Comparison of ENCODE assay signal across 8 mouse cellular contexts in the genomic region with DNA sequence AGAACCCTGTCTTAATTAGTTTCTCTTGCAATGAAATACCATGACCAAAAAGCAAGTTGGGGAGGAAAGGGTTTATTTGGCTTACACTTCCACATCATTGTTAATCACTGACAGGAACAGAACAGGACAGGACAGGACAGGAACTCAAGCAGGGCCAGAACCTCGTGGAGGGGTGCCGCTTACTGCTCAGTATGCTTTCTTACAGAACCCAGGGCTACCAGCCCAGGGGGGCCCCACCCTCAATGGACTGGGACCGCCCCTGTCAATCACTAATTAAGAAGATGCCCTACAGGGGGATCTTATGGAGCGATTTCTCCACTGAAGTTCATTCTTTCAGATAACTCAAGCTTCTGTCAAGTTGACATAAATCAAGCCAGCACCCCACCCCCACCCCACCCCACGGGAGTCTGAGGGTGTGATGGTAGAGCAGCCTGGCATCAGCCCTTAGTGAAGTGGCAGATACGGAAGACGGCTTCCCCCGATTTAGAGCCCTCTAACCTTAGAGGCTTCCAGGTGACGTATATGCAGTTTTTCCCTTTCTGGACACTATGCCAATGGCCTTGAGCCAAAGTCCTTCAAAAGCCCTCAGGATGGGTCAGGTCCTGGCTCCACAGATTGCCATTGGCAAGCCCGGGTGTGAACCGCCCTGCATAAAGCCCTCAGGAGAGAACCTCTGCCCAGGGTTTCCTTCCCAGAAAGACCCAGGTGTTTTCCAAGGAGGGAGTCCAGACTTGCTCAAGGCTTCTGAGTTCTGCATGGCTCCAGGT. TPM values are rescaled to one million over a fixed set of nuclear protein-coding genes. Genes with fewer than 3 reads are reported as not detected.
DNase-seq lines count a peak whose midpoint lies in the region; ATAC-seq and TF ChIP-seq lines count a peak whose summit lies in the region.

No protein-coding gene starts in this region.

- WGBS in forebrain, embryonic 13.5 days: 15% methylated on average over 11 of the region's 11 CpGs
- WGBS in lung, embryonic 14.5 days: 7% methylated on average over 11 of the region's 11 CpGs

- peak overlapping the region; percentile 100 for H3K27ac ChIP-seq in forebrain, embryonic 13.5 days
- peak overlapping the region; percentile 99 for H3K27ac ChIP-seq in lung, embryonic 14.5 days (ENCODE audit: low read depth)

- H3K4me2 ChIP-seq in forebrain, embryonic 13.5 days: peak overlapping the region; percentile 98
- H3K4me2 ChIP-seq in lung, embryonic 14.5 days: peak overlapping the region; percentile 87

- peak overlapping the region; percentile 97 for H3K9ac ChIP-seq in forebrain, embryonic 13.5 days
- peak overlapping the region; percentile 98; the same call in 1 of the 2 replicates for H3K9ac ChIP-seq in lung, embryonic 14.5 days

- DNase-seq in adrenal gland, postnatal 25 days: peak; percentile 32
- peak; percentile 65 for DNase-seq in kidney, adult 18-20 months
- DNase-seq in lung, embryonic 14.5 days: peak; percentile 55
- no peak for DNase-seq in thymus, adult 18-20 months
- no peak for DNase-seq in frontal cortex, postnatal 10 days (ENCODE audit: low spot score in 2 of 2)
- DNase-seq in thymus, postnatal 25 days: no peak
- no peak for DNase-seq in spleen, postnatal 14 days (ENCODE audit: low spot score in 2 of 2)

- H3K27me3 ChIP-seq in forebrain, embryonic 13.5 days: no peaks in the 10 kb centered on the region
- no peaks in the 10 kb centered on the region for H3K27me3 ChIP-seq in lung, embryonic 14.5 days (ENCODE audit: insufficient read depth, low read length)

- no peak for TF ChIP-seq CTCF in lung, embryonic 14.5 days (IDR thresholded peaks at IDR 0.05; ENCODE audit: low read depth)

- no peaks in the 10 kb centered on the region for H3K9me3 ChIP-seq in forebrain, embryonic 13.5 days (replicated peaks)
- no peaks in the 10 kb centered on the region for H3K9me3 ChIP-seq in lung, embryonic 14.5 days (ENCODE audit: low read depth, low read length)

- ATAC-seq in forebrain, embryonic 13.5 days: no peak
- no peak; the same call in 1 of the 2 replicates for ATAC-seq in lung, embryonic 14.5 days (ENCODE audit: insufficient read depth)

- H3K4me3 ChIP-seq in forebrain, embryonic 13.5 days: peak overlapping the region; percentile 75
- H3K4me3 ChIP-seq in lung, embryonic 14.5 days (ENCODE audit: low read depth, low read length): peak overlapping the region; percentile 72

- H3K4me1 ChIP-seq in forebrain, embryonic 13.5 days: peaks cover 55% of the 10 kb centered on the region
- H3K4me1 ChIP-seq in lung, embryonic 14.5 days (ENCODE audit: insufficient read depth): peaks cover 28% of the 10 kb centered on the region

- H3K36me3 ChIP-seq in forebrain, embryonic 13.5 days (ENCODE audit: poor library complexity, severe bottlenecking): peaks cover 40% of the 10 kb centered on the region
- H3K36me3 ChIP-seq in lung, embryonic 14.5 days (ENCODE audit: insufficient read depth): peaks cover 13% of the 10 kb centered on the region; the same call in 1 of the 2 replicates

RNA-seq across cellular contexts. Expression of a gene that starts 1.2 kb away (rescaled TPM):
- total RNA-seq in adrenal gland, postnatal 25 days (2021): 122 and 223 TPM in 2 replicates
- 22.4 and 27.7 TPM in 2 replicates for polyA plus RNA-seq in forebrain, embryonic 13.5 days (2015; fragmentation: Nextera tagmentation; extraction: Ambion mirVana)
- polyA plus RNA-seq in lung, embryonic 14.5 days (2014; fragmentation: Nextera tagmentation; extraction: Ambion mirVana): 16.1 and 18.4 TPM in 2 replicates

RNA-seq across cellular contexts. Expression of a gene that starts 11.6 kb away (rescaled TPM):
- total RNA-seq in adrenal gland, postnatal 25 days (2021): 370 and 418 TPM in 2 replicates
- polyA plus RNA-seq in forebrain, embryonic 13.5 days (2015; fragmentation: Nextera tagmentation; extraction: Ambion mirVana): 693 and 750 TPM in 2 replicates
- 599 and 638 TPM in 2 replicates for polyA plus RNA-seq in lung, embryonic 14.5 days (2014; fragmentation: Nextera tagmentation; extraction: Ambion mirVana)

RNA-seq across cellular contexts. Expression of a gene that starts 11.7 kb away (rescaled TPM):
- 15.7 and 21.0 TPM in 2 replicates for total RNA-seq in adrenal gland, postnatal 25 days (2021)
- 17.9 and 18.9 TPM in 2 replicates for polyA plus RNA-seq in forebrain, embryonic 13.5 days (2015; fragmentation: Nextera tagmentation; extraction: Ambion mirVana)
- 9.3 and 10.6 TPM in 2 replicates for polyA plus RNA-seq in lung, embryonic 14.5 days (2014; fragmentation: Nextera tagmentation; extraction: Ambion mirVana)

RNA-seq across cellular contexts. Expression of a gene that starts 20.0 kb away (rescaled TPM):
- 18.1 and 20.5 TPM in 2 replicates for total RNA-seq in adrenal gland, postnatal 25 days (2021)
- 31.4 and 31.5 TPM in 2 replicates for polyA plus RNA-seq in forebrain, embryonic 13.5 days (2015; fragmentation: Nextera tagmentation; extraction: Ambion mirVana)
- polyA plus RNA-seq in lung, embryonic 14.5 days (2014; fragmentation: Nextera tagmentation; extraction: Ambion mirVana): 24.5 and 27.6 TPM in 2 replicates

RNA-seq across cellular contexts. Expression of a gene that starts 34.4 kb away (rescaled TPM):
- 18.8 and 23.3 TPM in 2 replicates for total RNA-seq in adrenal gland, postnatal 25 days (2021)
- polyA plus RNA-seq in forebrain, embryonic 13.5 days (2015; fragmentation: Nextera tagmentation; extraction: Ambion mirVana): 9.3 and 13.0 TPM in 2 replicates
- polyA plus RNA-seq in lung, embryonic 14.5 days (2014; fragmentation: Nextera tagmentation; extraction: Ambion mirVana): 10.6 and 11.6 TPM in 2 replicates

Comparison
In these comparisons a context has a peak if more than half of its experiments do, and no peak if none do; other contexts are left out.
1. DNase-seq: peak in adrenal gland, postnatal 25 days (single experiment), kidney, adult 18-20 months (single experiment) and lung, embryonic 14.5 days (single experiment); none in thymus, adult 18-20 months (0 of 2), frontal cortex, postnatal 10 days (0 of 2), thymus, postnatal 25 days (single experiment) and spleen, postnatal 14 days (0 of 2).